Mouse (Mus musculus) bone marrow, adult 2 months (tissue): ENCODE results near the gene Gm20716.

Experiments
- CTCF ChIP-seq: fragments of 200-500 bp; IDR thresholded peaks from 2 replicates; pipeline ENCODE4 v1.5.1; 2011; ENCODE audit warnings: low read length, control low read depth; ENCODE audit not compliant: control insufficient read depth, insufficient read depth
- POLR2A ChIP-seq: fragments of 200-500 bp; IDR thresholded peaks from 2 replicates; pipeline ENCODE4 v1.6.1; 2011; ENCODE audit warnings: low read depth, mild to moderate bottlenecking, control low read depth, low read length, borderline replicate concordance; ENCODE audit not compliant: control insufficient read depth

GRCm38 (mm10) chr2:168206725-168207644 is 23.2 kb downstream of the Gm20716 start, which contains the start of gene Adnp:
- TF ChIP-seq CTCF, result peak; percentile 67
- TF ChIP-seq POLR2A, result peak; percentile 64; the same call in 1 of the 2 replicates
